Mouse (Mus musculus): Measurements from ENCODE around the gene Gm43302.
"Not testable (repeated sequence)": the region's sequence is repeated elsewhere in the genome, so short reads cannot be mapped to it uniquely, and the experiment has no call there.

Gm43302 gene

DNA sequence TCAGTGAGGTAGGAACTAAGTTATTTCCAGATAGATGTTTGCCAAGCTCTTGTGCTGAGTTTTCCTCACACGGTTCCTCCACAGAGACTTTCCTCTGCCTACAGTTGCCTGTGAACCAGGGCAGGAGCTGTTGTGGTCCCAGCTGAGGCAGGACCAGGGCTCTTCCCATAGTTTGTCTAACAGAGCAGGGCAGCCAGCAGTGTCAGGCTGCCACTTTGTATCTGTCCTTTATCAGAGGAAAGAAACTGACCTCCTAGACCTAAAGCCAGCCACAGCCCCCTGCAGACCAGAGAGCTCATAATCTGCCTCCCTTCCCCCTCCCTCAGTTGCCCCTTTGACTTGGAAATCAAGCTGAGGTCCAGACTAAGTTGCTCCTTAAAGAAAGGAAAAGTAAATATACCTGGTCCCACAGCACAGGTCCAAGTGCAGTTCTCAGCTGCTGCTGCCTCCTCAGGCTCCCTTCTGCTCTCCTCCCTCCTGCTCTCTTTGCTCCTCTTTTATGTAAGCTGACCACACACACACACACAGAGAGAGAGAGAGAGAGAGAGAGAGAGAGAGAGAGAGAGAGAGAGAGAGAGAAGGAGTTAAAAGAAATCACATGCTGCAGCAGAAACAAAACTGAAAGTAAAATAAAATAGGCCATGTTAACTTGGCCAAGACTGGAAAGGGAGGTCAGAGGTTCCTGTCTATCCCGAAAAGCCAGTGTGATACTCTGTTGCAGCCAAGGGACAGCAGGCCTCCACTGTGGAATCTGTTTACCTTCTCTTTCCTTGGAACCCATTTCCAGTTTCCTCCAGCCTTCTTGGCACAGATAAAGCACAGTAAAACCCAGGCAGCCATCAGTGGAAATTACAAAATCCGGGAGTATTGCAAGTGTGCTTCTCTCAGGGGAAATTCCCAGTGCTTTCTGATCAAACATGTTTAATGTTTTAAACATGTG, at the start of gene Gm43302, which contains the start of gene Gbp6:
Gene Gm43302 (minus strand): TSS at position 470 of the 940 bp plus-strand sequence.
Gene Gbp6 (minus strand): TSS at position 473 of the 940 bp plus-strand sequence.
- peak; percentile 17 to 36 for DNase-seq

DNA sequence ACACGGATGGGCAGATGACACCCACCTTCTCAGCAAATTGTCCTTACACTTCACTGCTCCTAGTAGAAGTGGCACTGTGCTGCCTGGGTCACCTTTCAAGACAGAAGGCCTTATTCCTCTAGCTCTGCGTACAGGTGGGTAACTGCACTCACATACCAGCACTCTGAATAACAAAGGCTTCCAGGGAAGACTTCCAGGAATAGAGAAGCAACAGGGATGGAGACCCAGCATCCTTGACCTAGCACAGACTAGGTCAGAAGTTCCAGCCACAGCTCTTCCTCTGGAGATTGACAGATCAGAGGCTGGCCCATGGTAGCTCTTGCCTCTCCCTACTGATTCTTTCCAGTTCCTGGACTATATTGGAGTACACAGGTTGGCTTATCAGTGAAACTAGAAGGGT, 47.8 kb upstream of the Gm43302 start:
- DNase-seq = no peak

DNA sequence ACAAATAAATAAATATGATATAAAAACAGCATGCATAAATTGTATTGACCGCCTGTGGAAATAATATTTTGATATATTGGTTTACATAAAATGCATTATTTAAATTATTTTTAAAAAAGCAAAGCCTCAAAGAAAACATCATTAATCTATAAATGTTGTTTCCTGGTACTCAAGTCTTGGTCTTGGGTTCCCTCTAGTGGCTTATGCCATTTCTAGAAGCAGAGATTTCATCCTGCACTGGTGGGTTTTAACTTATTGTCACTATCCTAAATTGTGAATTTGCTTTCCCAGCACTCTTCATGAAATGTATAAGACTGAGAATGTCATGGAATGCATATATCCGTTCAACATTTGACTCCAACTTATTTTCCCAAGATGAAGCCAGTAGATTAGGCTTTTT, 29.0 kb upstream of the Gm43302 start:
- no peak for DNase-seq

DNA sequence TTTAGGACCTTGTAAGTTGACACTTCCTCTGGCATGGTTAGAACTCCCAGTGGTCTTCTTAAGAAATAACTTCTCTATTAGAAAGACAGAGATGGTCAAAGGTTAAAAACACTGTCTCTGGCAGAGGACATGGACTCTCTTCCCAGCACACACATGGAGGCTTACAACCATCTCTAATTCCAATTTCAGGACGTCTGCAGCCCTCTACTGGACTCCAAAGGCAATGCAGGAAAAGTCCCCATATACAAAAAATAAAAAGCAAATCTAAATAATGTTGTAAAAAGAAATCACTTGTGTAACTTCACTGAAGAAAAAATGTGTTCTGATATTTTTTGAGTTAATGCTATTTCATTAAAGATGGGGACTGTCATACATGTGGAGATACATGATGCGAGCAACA, 17.4 kb upstream of the Gm43302 start:
- no peak for DNase-seq

DNA sequence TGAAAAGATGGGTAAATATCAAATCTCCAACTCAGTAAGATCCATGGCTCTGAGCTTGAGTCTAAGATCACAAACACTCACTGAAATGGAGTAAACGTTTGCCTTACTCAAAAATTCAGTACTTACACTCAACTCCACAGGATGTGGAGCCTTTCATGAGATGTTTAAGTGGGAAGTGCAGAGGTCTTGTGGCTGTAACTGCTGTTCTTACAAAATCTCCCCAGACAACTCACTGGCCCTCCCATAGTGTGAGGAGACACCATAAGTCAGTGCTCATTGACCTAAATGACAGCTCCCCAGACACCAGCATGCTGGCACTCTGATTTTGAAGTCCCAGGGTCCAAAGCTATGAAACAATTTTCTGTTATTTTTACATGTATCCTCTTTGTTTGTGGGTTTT, 15.7 kb upstream of the Gm43302 start:
- not testable (repeated sequence) for DNase-seq

DNA sequence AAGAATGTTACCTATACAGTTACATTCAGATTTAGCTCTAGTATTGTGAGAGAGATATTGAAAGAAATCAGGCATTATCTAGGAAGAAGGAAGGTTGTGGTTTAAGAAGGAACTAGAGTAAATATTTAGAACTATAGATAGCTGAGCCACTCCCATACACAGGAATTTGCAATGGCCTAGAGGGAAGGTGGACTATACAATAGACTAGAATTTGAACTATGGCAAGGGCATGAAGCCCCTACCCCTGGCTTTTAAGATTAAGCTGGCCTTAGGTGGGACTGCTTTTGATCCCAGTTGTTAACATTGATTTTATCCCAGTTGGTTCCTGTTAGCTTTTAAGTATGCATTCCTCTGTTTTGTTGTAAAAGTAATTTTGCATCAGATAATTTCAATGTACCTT, 13.5 kb upstream of the Gm43302 start:
- not testable (repeated sequence) for DNase-seq

DNA sequence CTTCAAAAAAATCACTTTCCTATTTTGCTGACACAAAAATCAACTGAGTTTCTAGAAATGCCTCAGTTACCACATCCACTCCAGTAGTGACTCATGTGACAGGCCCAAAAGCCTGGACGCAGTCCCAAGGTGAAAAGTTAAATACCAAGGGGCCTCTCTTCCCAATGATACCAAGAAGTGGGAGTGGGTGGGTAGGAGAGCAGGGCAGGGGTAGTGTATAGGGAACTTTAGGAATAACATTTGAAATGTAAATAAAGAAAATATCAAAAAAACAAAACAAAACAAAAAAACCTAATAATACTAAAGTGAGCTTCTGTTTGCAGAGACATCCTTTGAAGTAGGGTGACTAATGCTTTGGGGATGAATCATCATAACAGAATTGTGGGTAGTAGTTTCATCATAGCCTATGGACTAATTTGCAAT, 12.7 kb upstream of the Gm43302 start:
- DNase-seq = no peak

DNA sequence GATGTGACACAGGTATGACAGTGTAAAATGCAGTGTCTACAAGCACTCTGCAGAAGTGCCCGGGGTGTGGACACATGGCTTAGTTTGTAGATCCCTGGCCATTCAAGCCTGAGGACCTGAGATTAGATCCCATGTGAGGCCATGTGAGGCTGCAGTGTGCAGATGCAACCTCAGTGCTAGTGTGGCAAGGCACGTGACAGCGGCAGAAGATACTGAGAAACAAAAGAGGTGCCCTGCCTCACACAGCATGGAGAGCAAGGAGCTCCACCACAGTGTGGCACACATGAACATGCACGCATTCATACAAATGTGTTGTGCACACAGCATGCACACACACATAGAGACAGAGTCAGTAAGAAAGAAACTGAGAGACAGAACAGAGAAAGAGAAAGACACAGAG, 12.2 kb upstream of the Gm43302 start:
- DNase-seq = not testable (repeated sequence)

DNA sequence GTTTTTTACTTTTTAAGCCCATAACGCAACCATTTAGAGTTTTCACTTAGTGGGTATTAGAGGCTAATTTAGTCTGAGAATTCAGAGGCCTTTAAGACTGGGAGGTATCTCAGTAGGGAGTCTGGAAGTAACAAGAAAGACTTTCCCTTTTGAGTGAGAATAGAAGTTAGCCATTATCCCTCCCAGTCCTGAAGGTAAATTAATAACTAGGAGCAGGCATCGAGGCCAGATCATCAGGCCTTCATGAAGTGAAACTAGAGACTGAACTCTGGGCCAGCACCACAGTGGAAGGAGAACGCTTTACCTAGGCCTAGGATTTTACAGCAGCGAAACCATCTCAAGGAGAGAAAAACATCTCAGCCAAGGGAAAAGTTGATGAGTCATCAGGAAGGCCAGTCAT, 8.5 kb upstream of the Gm43302 start:
- peak; percentile 48 to 57 for DNase-seq

DNA sequence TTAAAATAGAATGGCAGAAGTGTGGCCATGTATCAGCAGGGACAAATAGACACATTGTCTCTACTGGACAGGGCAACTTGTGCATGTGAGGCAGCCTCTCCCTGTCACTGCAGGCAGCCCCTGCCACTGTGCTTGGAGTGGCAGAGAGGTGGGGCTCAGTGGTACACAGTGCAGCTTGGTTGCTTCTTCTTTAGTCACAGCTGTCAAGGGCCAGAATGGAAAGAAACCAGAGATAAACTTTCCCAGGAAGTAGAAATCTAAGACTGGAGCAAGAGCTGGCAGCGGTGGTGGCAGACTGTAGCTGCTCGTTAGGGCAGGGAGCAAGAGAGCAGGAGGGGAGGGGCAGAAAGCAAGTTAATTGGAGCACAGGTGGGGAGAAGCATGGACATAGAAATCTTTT, 8.0 kb upstream of the Gm43302 start:
- DNase-seq = peak; percentile 28 to 29

DNA sequence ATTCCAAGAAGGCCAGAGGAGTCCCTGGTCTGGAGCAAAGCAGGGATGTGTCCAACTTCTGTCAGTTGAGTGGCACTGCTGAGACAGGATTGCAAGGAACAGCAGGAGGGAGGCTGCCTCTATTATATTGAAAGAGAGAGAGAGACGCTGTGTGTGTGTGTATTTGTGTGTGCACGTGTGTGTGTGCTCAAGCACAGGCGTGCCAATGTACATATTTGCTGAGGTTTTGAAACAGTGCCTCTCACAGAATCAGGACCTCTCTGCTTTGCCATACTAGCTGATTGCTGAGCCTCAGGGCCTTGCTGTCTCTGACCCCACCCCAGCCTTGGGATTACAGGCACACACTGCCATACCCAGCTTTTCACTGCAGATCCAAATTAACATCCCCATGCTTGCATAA, 2.3 kb upstream of the Gm43302 start:
- no peak for DNase-seq

DNA sequence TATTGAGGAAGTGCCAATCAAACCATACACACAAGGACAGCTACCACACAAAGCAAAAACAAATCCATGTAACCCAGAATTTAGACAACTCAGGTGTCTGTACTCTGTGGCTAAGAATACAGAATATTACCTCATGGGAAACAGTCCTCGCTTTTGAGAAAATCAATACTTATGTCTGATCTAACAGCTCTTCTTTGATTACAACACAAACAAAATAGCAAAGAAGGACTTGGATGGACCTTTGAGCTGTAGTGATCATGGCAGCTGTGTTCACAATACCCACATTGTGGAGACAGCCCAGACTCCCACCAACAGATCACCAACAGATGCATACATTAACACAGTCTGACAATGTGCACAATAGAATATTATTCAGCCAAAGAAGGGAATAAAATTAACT, 1.0 kb downstream of the Gm43302 start:
- no peak for DNase-seq

DNA sequence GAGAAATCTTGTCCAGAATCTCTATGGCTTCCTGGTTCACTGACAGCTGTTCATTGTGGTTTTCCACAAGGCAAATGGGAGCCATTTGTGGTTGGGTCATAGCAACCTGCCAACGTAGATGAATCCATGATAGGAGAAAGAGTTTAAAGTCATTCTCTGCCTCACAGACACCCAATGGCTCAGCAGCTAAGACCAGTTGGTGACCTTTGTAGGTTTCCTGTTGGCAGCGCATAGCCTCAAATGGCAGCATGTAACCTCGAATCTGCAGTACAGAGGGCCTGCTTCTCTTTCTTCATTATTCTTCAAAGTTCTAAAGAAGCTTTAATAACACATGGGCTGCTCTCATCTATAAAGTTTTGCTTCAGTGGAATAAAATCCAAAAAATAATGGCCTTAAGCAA, 2.6 kb downstream of the Gm43302 start:
- DNase-seq = not testable (repeated sequence)

DNA sequence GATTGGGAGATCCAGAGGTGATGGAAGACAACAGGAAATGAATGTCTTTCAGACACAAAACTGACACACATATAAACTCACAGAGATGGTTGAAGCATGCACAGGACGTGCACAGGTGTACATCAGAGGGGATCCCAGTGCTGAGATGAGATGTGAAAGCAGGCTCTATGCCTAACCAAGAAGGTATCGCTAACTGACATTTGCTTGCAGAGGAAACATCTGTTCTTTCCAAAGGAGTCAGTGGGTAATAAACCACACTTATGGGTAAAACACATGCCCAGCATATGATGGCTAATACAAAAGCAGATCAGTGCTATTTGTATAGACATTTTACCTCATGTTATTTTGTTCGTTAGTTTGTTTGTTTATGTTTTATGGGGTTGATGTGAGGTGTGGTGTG, 32.8 kb downstream of the Gm43302 start:
- DNase-seq = not testable (repeated sequence)

DNA sequence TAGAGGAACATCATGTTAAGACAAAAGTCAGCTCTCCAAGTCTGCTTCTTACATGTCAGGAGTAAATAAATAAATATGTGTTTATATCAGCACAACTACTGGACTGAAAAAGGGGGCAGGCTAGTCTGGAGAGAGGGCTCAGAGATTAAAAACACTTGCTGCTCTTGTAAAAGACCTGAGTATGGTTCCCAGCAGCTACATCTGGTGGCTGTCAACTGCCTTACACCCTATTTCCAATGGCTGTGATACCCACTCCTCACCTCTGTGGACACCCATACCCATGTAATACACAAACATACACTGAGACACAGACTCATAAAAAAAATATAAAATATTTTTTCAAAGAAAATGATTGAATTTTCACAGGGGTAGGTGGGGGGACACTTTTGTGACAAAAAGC, 41.0 kb downstream of the Gm43302 start:
- no peak for DNase-seq

DNA sequence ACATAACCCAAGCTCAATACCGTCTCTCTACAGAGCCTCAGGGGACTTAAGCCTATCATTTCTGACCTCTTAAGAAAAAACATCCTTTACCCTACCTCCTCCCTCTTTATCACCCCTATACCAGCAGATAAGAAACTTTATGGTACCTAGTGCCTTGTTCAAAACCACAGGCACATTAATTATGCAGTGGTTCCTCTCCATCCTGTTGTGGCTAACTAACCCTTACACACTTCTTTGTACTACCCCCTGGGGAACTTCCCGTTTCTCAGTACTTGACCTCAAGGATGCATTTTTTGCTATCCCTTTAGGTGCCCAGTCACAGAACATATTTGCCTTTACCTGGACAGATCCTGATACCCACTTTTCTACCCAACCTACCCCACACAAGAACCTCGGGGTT, 48.8 kb downstream of the Gm43302 start:
- DNase-seq = not testable (repeated sequence)

DNA sequence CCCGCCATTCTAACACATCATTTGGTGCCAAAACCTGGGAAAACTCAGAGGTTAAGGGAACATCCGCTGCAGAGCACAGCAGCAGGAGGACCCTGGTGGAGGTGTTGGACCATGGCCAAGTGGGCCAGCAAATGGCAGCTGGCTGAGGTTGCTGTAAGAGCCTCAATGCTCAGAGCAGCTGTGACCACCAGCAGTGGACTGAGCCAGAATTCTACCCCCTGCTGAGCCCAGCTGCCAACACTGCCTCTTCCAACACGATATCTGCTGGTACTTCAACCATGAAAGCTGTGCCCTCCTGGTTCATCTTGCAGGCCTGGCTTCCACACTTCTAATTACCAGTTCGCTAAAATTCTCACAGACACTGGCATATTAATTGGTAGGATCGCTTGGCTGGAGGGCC, 52.5 kb downstream of the Gm43302 start:
- not testable (repeated sequence) for DNase-seq

DNA sequence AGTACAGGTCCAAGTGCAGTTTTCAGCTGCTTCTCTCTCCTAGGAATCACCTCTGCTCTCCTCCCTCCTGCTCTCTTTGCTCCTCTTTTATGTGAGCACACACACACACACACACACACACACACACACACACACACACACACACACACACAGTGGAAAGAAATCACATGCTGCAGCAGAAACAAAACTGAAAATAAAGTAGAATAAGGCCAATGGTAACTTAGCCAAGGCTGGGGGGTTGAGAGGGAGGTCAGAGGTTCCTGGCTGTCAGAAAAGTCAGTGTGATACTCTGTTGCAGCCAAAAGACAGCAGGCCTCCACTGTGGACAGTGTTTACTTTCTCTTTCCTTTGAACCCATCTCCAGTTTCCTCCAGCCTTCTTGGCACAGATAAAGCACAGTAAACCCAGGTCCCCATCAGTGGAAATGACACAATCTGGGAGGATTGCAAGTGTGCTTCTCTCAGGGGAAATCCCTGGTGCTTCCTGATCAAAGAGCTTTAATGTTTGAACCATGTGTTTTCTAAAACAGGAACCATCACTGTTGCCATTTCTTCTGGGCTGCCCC, 53.9 kb downstream of the Gm43302 start, which contains the start of gene Gbp10:
Gene Gbp10 (minus strand): TSS at position 51 of the 565 bp plus-strand sequence.
- peak; percentile 2 to 21 for DNase-seq

DNA sequence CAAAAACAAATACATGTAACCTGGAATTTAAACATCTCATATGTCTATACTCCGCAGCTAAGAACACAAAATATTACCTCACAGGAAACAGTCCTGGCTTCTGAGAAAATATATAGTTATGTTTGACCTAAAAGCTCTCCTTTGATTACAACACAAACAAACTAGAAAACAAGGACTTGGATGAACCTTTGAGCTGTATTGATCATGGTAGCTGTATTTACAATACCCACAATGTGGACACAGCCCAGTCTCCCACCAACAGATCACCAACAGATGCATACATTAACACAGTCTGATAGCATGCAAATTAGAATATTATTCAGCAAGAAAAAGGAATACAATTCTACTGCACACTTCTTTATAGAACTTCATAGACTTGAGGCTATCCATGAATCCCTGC, 55.1 kb downstream of the Gm43302 start:
- DNase-seq = not testable (repeated sequence)

DNA sequence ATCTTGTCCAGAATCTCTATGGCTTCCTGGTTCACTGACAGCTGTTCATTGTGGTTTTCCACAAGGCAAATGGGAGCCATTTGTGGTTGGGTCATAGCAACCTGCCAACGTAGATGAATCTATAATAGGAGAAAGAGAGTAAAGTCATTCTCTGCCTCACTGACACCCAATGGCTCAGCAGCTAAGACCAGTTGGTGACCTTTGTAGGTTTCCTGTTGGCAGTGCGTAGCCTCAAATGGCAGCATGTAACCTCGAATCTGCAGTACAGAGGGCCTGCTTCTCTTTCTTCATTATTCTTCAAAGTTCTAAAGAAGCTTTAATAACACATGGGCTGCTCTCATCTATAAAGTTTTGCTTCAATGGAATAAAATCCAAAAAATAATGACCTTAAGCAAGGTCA, 57.5 kb downstream of the Gm43302 start:
- DNase-seq = not testable (repeated sequence)

DNA sequence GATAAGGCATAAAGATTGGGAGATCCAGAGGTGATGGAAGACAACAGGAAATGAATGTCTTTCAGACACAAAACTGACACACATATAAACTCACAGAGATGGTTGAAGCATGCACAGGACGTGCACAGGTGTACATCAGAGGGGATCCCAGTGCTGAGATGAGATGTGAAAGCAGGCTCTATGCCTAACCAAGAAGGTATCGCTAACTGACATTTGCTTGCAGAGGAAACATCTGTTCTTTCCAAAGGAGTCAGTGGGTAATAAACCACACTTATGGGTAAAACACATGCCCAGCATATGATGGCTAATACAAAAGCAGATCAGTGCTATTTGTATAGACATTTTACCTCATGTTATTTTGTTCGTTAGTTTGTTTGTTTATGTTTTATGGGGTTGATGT, 84.5 kb downstream of the Gm43302 start:
- DNase-seq = not testable (repeated sequence)

DNA sequence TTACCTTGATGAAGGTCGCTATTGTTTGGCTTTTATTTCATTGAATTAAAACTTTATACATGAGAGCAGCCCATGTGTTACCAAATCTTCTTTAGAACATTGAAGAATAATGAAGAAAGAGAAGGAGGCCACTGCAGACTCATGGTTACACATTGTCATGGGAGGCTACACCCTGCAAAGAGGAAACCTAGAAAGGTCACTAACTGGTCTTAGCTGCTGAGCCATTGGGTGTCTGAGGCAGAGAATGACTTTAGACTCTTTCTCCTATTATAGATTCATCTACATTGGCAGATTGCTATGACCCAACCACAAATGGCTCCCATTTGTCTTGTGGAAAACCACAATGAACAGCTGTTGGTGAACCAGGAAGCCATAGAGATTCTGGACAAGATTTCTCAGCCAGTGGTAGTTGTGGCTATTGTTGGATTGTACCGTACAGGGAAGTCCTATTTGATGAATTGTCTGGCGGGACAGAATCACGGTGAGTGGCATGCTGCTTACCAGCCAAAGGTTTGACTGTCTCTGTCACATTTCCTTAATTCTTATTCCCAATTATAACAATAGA, 92.6 kb downstream of the Gm43302 start:
- not testable (repeated sequence) for DNase-seq

DNA sequence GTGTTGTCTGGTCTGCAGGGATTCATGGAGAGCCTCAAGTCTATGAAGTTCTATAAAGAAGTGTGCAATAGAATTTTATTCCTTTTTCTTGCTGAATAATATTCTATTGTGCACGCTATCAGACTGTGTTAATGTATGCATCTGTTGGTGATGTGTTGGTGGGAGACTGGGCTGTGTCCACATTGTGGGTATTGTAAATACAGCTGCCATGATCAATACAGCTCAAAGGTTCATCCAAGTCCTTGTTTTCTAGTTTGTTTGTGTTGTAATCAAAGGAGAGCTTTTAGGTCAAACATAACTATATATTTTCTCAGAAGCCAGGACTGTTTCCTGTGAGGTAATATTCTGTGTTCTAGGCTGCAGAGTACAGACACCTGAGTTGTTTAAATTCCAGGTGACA, 94.3 kb downstream of the Gm43302 start:
- DNase-seq = not testable (repeated sequence)

Data from kidney, adult 8-10 months (tissue).